Mouse (Mus musculus) 3T3-L1 (cell line): ENCODE measurements at regions not wholly inside any gene's neighbourhood (a gene's known extent, or its start where the extent isn't known, plus 50 kb on each side); places are given as distances from the start of the nearest gene placed in this dataset.

Experiments
- DNase-seq: peaks from one replicate; pipeline ENCODE4 v3.0.0-alpha.2; 2015; ENCODE audit warnings: low read depth, low spot score

GRCm38 (mm10) chr6:31082613-31083470 lies 124.0 kb upstream of the Klf14 start:
- DNase-seq, result peak; percentile 82

GRCm38 (mm10) chr6:31083701-31084100 lies 124.8 kb upstream of the Klf14 start:
- peak; percentile 74 for DNase-seq

DNA sequence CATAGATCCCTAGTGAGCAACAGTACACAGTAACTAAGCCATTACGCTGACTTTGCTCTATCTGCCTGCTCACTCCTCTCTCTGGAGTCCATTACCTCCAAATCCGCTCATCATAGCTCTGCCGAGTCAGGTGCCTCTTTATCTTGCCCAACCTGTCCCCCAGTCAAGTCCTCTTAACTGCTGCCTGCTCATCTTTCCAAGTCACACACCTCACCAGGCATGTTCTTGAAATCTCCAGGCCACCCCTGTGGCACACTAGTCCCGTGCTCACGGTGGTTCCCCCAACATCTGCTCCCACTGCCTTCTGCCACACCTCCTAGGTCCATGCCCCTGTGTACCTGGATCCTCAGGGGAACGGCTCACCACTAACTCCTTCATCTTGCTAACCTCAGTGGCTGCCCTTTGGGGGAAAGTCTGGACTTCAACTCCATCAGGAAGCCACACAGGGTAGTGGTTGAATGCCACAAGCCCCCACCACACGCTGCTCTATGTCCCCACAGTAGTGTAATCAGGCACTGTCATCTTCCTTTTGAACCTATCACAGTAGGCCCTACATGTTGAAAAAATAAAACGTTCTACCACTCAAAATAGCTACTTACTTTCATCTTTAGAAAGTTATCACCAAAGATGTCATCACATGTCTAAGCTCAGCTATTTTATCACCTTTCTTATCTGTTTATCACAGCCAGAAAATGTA lies 126.3 kb upstream of the Klf14 start:
- DNase-seq, result peak; percentile 65

- DNase-seq, result peak; percentile 71
Measured at GRCm38 (mm10) chr6:31085760-31086108, 126.9 kb upstream of the Klf14 start.

DNA sequence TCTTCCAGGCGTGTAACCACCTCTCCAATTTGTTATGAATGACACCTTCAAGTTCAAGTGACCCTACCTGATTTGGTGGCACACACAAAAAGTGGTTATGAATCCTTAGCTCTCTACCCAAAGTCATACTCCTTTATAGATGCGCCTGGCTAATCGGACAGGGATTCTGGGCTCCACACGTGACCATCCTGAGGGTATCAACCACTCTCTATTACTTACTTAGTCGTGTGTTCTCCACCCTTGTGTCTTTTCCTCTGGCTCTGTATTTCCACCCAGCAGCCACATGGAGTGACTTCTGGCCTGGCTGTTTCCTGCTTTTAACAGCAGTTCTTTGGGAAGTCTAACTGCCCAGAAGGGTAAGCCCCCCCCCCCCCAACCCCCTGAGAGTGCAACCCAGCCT lies 127.4 kb upstream of the Klf14 start:
- DNase-seq, result peak; percentile 60

DNA sequence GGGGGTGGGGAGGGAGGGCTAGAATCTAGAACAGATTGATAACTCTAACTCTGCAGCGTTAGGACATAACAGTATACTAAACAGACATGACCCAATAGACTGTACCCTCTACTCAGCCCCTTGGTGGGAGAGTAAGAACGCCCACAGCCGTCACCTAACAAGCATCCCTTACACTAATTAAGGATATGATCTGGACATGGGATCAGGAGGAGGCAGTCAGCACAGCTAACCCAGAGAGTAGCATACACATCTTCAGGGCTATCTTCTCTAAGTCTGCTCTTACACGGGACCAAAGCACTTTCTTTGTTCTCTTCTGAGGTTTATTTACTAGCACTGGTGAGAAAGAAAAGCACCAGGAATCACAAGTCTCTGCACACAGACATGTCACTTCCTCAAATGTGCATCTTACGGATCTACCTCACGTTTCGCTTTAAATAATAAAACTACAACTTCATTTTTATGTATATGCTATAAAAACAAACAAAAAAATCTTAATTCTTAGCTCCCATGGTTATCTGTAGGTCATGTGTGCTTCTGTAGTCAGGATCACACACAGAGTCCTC lies 128.0 kb upstream of the Klf14 start:
- DNase-seq, result peak; percentile 61

DNA sequence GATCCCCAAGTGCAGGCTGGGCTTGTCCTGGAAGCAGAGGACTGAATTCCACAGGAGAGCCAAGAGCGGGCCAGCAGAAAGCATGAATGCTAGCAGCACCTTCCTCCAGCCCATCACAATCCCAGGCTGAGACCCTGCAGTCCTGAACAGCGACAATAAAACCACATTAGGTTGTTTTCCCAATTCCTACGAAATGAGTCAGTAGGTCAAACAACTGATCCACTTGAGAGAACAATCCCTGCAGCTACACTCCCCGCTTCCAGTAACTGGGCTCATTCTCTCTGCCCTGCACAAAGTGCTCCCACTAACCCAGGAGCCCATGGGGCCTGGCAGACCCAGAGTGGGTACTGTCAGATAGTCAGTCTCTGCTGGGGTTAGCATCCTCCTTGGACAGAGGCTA lies 128.6 kb upstream of the Klf14 start:
- DNase-seq, result peak; percentile 83

- peak; percentile 97 for DNase-seq
Measured at GRCm38 (mm10) chr6:31088147-31088972, 129.5 kb upstream of the Klf14 start.

DNA sequence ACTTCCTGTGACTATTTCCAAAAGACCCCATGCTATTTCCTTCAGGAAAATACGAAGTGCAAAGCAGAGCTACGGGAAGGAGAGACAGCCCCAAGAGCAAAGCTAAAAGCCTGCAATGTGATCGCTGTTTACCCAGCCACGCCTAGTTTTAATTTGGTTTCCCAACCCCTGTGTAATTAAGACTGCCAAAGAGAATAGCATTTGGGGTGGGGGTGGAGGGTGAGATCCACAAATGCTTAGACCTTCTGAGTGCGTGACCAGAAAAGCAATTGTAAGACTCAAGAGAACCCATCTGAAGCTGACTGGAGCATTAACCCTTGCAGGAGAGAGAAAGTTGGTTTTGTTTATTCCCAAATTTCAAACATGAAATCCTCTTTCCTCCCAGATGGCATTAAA lies 130.1 kb upstream of the Klf14 start:
- DNase-seq, result no peak

DNA sequence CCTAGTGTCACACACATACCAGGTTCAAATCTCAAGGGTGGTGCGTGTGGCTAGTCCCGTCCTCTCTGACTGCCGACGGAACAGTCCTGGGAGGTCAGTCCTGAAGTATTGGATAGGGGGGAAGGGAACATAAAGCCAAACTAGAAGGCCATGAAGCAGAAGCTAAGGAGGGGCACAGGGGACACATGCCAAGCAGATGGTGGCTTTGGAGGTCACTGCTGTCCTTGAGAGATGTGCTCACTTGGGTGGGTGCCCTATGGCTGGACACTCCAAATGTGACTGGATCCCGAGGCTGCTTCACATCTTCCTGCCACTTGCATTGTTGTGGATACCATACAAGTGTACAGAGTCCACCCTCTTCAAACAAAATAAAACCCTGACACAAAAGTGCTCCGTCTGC lies 131.4 kb upstream of the Klf14 start:
- DNase-seq, result no peak

DNA sequence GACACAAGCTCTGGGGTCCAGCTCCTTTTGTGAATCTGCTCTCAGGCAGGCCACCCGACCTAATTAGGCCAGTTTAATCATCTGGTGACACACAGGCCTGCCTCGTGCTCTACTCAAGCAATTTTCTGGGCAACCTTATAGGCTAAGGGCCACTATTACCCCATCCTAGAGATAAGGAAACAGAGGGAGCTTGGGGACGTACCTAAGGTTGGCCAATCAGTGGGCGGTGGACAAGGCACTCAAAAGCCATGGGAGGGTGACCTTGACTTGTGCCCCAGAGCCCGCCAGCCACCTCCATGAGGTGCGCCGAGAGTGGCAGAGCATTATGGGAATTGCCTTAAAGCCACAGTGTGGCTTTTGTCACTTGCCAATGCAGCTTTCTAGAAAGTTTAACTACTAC lies 131.9 kb upstream of the Klf14 start:
- DNase-seq, result no peak

GRCm38 (mm10) chr6:31092324-31092723 lies 133.4 kb upstream of the Klf14 start:
- no peak for DNase-seq

- DNase-seq, result peak; percentile 31
Measured at GRCm38 (mm10) chr6:31092760-31093159, 133.9 kb upstream of the Klf14 start.

DNA sequence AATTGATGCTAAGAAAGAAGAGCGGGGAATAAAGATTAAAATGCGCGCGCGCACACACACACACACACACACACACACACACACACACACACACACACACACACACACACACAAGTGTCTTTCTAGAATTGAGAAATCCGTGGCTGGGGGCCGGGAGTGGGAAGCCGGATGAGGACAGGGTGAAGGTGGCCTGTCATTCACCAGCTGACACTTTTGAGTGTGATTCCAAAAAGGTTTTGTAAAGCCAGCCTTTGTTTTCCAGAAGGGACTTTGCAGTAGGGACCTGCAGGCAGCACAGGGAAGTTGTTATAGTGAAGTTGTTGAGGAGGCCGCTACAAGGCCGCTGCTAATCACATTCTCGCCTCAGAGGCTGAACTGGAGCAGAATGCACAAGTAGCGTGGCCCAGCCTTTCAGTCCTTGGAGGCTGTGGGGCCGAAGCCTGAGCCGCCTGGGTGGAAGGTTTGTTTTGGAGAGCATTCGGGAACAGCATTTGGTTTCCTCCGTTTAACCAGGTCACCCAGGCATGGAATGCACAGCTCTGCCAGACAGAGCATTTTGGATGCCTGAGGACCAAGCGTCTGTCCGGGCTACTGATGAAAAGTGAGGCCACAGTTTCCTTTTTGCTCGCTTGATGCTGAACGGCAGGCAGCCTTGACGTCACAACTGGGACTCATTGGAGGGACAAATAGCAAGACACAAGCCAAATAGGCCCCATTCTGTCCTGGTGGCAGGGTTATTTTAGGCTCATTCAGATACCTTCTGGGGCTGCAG lies 137.3 kb upstream of the Klf14 start:
- no peak for DNase-seq

- no peak for DNase-seq
Measured at GRCm38 (mm10) chr6:31096787-31097186, 137.9 kb upstream of the Klf14 start.

DNA sequence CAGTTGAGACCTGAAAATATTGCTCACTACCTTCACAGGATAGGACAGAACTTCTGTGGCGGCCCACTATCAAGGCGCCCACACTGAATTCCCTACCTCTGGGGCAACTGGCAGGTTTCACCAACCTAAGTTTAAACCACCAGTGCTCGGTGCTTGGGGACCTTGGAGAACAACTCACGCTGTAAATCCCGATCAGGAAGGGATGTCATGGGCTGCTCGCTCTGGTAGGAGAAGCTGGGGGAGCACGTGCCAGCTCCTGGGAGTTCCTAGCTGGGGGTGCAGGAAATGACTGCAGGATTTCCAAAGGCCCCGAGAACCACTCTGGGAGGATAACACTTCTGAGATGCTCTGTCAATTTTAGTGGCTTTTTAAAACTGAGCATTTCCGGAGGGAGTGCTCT lies 138.4 kb upstream of the Klf14 start:
- no peak for DNase-seq

DNA sequence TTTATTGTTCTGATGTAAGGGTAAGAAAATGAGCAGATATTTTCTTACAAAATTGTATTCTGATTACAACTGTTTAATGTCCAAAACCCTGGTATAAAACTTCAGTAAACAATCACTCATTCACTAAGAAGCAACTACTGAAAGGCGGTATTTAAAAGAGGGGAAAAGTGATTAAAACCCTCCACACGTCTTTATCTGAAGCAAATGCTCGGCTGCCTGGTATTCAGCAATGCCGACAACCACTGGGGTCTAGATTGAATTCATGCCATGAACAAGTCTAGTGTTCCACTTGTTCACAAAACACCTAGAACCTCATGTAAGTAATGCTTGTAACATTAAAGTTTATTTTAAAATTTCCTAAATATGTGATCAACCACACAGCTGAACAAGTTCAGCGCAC lies 139.2 kb upstream of the Klf14 start:
- no peak for DNase-seq

- peak; percentile 97 for DNase-seq
Measured at GRCm38 (mm10) chr6:31100084-31100579, 141.3 kb upstream of the Klf14 start.

GRCm38 (mm10) chr6:31100749-31101148 lies 141.9 kb upstream of the Klf14 start:
- peak; percentile 88 for DNase-seq

GRCm38 (mm10) chr6:31106144-31106836 lies 147.4 kb upstream of the Klf14 start:
- DNase-seq, result peak; percentile 49
